Mouse (Mus musculus) lung, postnatal 10 days (tissue): ENCODE measurements at regions not wholly inside any gene's neighbourhood (a gene's known extent, or its start where the extent isn't known, plus 50 kb on each side); places are given as distances from the start of the nearest gene placed in this dataset.

Source experiments
- DNase-seq: peaks from one replicate; pipeline ENCODE4 v3.0.0; 2021

- DNase-seq = no peak
Observed at GRCm38 (mm10) chr8:31749974-31750373, 1678.5 kb upstream of the 5930422O12Rik start.

GRCm38 (mm10) chr8:31750482-31751126 lies 1677.9 kb upstream of the 5930422O12Rik start:
- DNase-seq = no peak

GRCm38 (mm10) chr8:31755737-31756136 lies 1672.8 kb upstream of the 5930422O12Rik start:
- no peak for DNase-seq

- no peak for DNase-seq
Observed at GRCm38 (mm10) chr8:31762091-31762490, 1666.4 kb upstream of the 5930422O12Rik start.
